Mouse (Mus musculus): Measurements from ENCODE around the gene Palld. TPM values are rescaled to one million over a fixed set of nuclear protein-coding genes. Genes with fewer than 3 reads are reported as not detected.
A peak's percentile ranks its signal among the peaks of the same experiment; 100 is the strongest.

Palld gene
- total and polyA plus RNA-seq, 3 experiments: 0.87 to 7.1 (median 2.6) TPM

DNA sequence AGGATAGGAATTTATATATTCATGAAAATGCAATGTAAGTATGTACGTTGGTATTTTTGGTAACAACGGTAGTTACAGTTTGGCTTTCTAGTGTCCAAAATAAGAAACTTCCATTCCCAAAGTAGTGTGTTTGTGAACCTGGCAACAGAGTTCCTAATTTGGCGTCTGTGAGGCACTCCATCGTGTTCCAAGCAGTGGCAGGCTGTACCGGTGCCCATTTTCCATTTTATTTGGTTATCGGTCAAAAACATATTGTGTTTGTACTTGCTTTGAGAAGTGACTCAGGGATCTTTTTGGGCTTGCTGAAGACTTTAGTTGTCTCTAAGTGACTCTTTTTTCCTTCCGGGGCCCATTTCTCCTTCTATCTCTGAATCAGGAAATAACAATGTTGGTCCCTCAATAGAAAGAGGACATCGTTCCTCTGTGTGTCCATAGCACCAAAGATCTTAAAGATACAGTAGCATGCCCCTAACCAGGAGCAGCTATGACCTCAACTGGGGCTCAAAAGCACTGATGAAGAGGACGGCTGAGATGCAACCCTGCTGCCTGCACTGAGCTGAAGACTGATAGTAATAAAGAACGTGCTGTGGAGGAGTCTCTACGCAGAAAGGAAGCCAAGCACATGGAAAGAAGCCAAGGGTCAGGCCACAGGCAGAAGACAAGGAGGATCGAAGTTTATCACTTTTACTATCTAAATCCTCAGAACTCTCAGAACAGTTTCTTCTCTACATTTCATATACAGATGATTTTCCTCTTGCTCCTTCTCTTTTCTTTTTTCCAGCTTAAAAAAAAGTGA is 344.2 kb downstream of the Palld start:
- no peaks in the 10 kb centered on the region for H3K9me3 ChIP-seq (replicated peaks; ENCODE audit: low read length)
- H3K27ac ChIP-seq (ENCODE audit: insufficient read depth, low read depth): peak overlapping the region; percentile 79
- peaks cover 31 to 79% of the 10 kb centered on the region in 2 experiments for H3K4me1 ChIP-seq (ENCODE audit: control insufficient read depth in 1 of 2, insufficient read depth in 2 of 2)
- H3K4me3 ChIP-seq (replicated peaks in 1 of 3; ENCODE audit: low read depth in 2 of 3, low read length in 2 of 3, poor library complexity in 1 of 3): no peak overlapping the region
- TF ChIP-seq MEF2A (IDR thresholded peaks at IDR 0.05; ENCODE audit: borderline replicate concordance, low read depth, low read length): 0 out of 2 replicates have a peak, but pooled peaks have one; percentile 11
- TF ChIP-seq ZMIZ1 (IDR thresholded peaks at IDR 0.05; ENCODE audit: low read depth, low read length): no peak
- no peak for DNase-seq (ENCODE audit: extremely low read depth)
- H3K9ac ChIP-seq (ENCODE audit: insufficient read depth, low read depth): peak overlapping the region; percentile 23
- H3K79me2 ChIP-seq (replicated peaks; ENCODE audit: control insufficient read depth, extremely low read depth, insufficient read depth, poor library complexity, severe bottlenecking): no peaks in the 10 kb centered on the region
- dilution Hi-C loops (cut with MboI; ENCODE audit: extremely low pct_ligation_motif_present, extremely low pct_unique_long_range_greater_than_20kb, low sequenced_read_pairs) (no loop called here), in situ Hi-C loops (cut with MboI; ENCODE audit: low pct_ligation_motif_present, low pct_unique_long_range_greater_than_20kb, low sequenced_read_pairs) (no loop called here)
- H3K27me3 ChIP-seq (replicated peaks): no peaks in the 10 kb centered on the region
- H3K36me3 ChIP-seq (replicated peaks in 1 of 2; ENCODE audit: control insufficient read depth in 1 of 2, insufficient read depth in 1 of 2, low read length in 1 of 2): no peaks in the 10 kb centered on the region
- peak overlapping the region; percentile 53 for H3K4me2 ChIP-seq (ENCODE audit: insufficient read depth, low read depth, poor library complexity, severe bottlenecking)

DNA sequence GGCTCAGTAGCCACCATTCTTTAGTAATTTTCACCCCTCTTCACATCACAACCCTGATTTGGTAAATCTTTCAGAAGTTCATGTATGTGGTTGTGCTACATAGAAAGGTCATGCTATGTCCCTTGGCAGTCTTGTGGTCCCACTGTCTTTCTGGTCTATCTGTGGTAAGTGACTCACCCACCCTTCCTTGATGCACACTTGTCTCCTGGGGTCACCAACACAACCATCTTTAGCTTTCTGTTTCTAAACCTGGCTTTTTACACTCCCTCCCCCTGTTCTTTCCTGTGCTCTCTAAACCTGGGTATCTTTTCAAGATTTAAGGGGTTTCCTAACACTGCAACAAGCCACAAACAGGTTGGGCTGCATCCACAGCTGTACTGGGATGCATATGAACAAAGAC is 345.5 kb downstream of the Palld start:
- H3K79me2 ChIP-seq (replicated peaks; ENCODE audit: control insufficient read depth, extremely low read depth, insufficient read depth, poor library complexity, severe bottlenecking): no peaks in the 10 kb centered on the region
- peak; percentile 39 for DNase-seq (ENCODE audit: extremely low read depth)
- H3K27me3 ChIP-seq (replicated peaks): no peaks in the 10 kb centered on the region
- in situ Hi-C loops (cut with MboI; ENCODE audit: low pct_ligation_motif_present, low pct_unique_long_range_greater_than_20kb, low sequenced_read_pairs) (no loop called here), dilution Hi-C loops (cut with MboI; ENCODE audit: extremely low pct_ligation_motif_present, extremely low pct_unique_long_range_greater_than_20kb, low sequenced_read_pairs) (no loop called here)
- peak overlapping the region; percentile 96 for H3K27ac ChIP-seq (ENCODE audit: insufficient read depth, low read depth)
- H3K9me3 ChIP-seq (replicated peaks; ENCODE audit: low read length): no peaks in the 10 kb centered on the region
- H3K9ac ChIP-seq (ENCODE audit: insufficient read depth, low read depth): peak overlapping the region; percentile 37; the same call in 1 of the 2 replicates
- TF ChIP-seq MYC (IDR thresholded peaks at IDR 0.05; ENCODE audit: low read depth, low read length) (no peak), JUN (IDR thresholded peaks at IDR 0.05; ENCODE audit: insufficient read depth, low read depth, low read length) (peak; percentile 55), POLR2AphosphoS2 (IDR thresholded peaks at IDR 0.05; ENCODE audit: low read depth, low read length) (no peak), EP300 (IDR thresholded peaks at IDR 0.05; ENCODE audit: low read length) (peak; percentile 59), BHLHE40 (IDR thresholded peaks at IDR 0.05; ENCODE audit: low read depth, low read length) (peak; percentile 64; the same call in 1 of the 2 replicates), CHD1 (IDR thresholded peaks at IDR 0.05; ENCODE audit: low read depth, low read length) (no peak), UBTF (IDR thresholded peaks at IDR 0.05; ENCODE audit: low read depth, low read length) (no peak), MAZ (IDR thresholded peaks at IDR 0.05; ENCODE audit: low read depth, low read length) (no peak), SMC3 (IDR thresholded peaks at IDR 0.05; ENCODE audit: low read depth, low read length) (no peak), MEF2A (IDR thresholded peaks at IDR 0.05; ENCODE audit: borderline replicate concordance, low read depth, low read length) (peak; percentile 96), MAFK (IDR thresholded peaks at IDR 0.05; ENCODE audit: insufficient replicate concordance, low read length) (no peak), NELFE (IDR thresholded peaks at IDR 0.05; ENCODE audit: low read depth, low read length) (no peak), ZMIZ1 (IDR thresholded peaks at IDR 0.05; ENCODE audit: low read depth, low read length) (no peak), NRF1 (IDR thresholded peaks at IDR 0.05; ENCODE audit: low read depth, low read length) (no peak), ETS1 (conservative IDR thresholded peaks at IDR 0.05; ENCODE audit: low read depth, low read length) (peak; percentile 65), MAX (IDR thresholded peaks at IDR 0.05; ENCODE audit: low read length) (no peak), KAT2A (IDR thresholded peaks at IDR 0.05; ENCODE audit: insufficient replicate concordance, low read length) (no peak), IRF4 (IDR thresholded peaks at IDR 0.05; ENCODE audit: low read depth, low read length) (peak; percentile 59), HCFC1 (IDR thresholded peaks at IDR 0.05; ENCODE audit: low read depth, low read length) (no peak), SIN3A (IDR thresholded peaks at IDR 0.05; ENCODE audit: low read length) (no peak), ZKSCAN1 (IDR thresholded peaks at IDR 0.05; ENCODE audit: borderline replicate concordance, low read depth, low read length) (no peak), TCF12 (IDR thresholded peaks at IDR 0.05; ENCODE audit: low read depth, low read length) (peak; percentile 45; the same call in 1 of the 2 replicates)
- peaks cover 31 to 82% of the 10 kb centered on the region in 2 experiments for H3K4me1 ChIP-seq (ENCODE audit: control insufficient read depth in 1 of 2, insufficient read depth in 2 of 2)
- no peaks in the 10 kb centered on the region for H3K36me3 ChIP-seq (replicated peaks in 1 of 2; ENCODE audit: control insufficient read depth in 1 of 2, insufficient read depth in 1 of 2, low read length in 1 of 2)
- no peak overlapping the region for H3K4me3 ChIP-seq (replicated peaks in 1 of 3; ENCODE audit: low read depth in 2 of 3, low read length in 2 of 3, poor library complexity in 1 of 3)
- peak overlapping the region; percentile 92 for H3K4me2 ChIP-seq (ENCODE audit: insufficient read depth, low read depth, poor library complexity, severe bottlenecking)
